Mouse (Mus musculus) ES-E14 (cell line): Measurements from ENCODE around the gene Fam172a. TPM values are rescaled to one million over a fixed set of nuclear protein-coding genes. Genes with fewer than 3 reads are reported as not detected.
A peak's percentile ranks its signal among the peaks of the same experiment; 100 is the strongest.

Experiments
- DNase-seq: peaks from one replicate; pipeline ENCODE4 v3.0.0-alpha.2; 2013; ENCODE audit warnings: low read depth, low spot score
- H3K27ac ChIP-seq: 2 replicates; pipeline ENCODE4 v1.5.1; 2012; ENCODE audit warnings: low read depth, mild to moderate bottlenecking, low read length, moderate library complexity, mixed read lengths; ENCODE audit not compliant: poor library complexity, insufficient read depth, severe bottlenecking
- H3K36me3 ChIP-seq: 2 replicates; pipeline ENCODE4 v1.6.1; 2012; ENCODE audit warnings: mild to moderate bottlenecking, low read length, moderate library complexity, mixed read lengths; ENCODE audit not compliant: control insufficient read depth, poor library complexity, insufficient read depth, severe bottlenecking
- H3K4me1 ChIP-seq, 2 experiments: fragments of 150-350 bp in 1 of 2; sonication (generic) in 1 of 2; 2 replicates each; pipeline ENCODE4 v1.6.1; 2012; ENCODE audit warnings: low read length in 2 of 2, mild to moderate bottlenecking in 1 of 2, mixed read lengths in 1 of 2; ENCODE audit not compliant: control insufficient read depth in 2 of 2, insufficient read depth in 2 of 2, poor library complexity in 1 of 2
- H3K4me3 ChIP-seq, 2 experiments: fragments of 150-350 bp in 1 of 2; sonication (generic) in 1 of 2; 2 replicates each; pipeline ENCODE4 v1.5.1; 2012; ENCODE audit warnings: low read length in 2 of 2, low read depth in 1 of 2, mild to moderate bottlenecking in 1 of 2, mixed read lengths in 1 of 2; ENCODE audit not compliant: insufficient read depth in 1 of 2, poor library complexity in 1 of 2, severe bottlenecking in 1 of 2
- H3K9ac ChIP-seq: 2 replicates; pipeline ENCODE4 v1.6.1; 2012; ENCODE audit warnings: low read depth, mild to moderate bottlenecking, low read length, mixed read lengths; ENCODE audit not compliant: poor library complexity, insufficient read depth, severe bottlenecking
- H3K9me3 ChIP-seq: fragments of 150-350 bp; sonication (generic); 2 replicates; pipeline ENCODE4 v1.6.1; 2012; ENCODE audit warnings: low read depth, mild to moderate bottlenecking, low read length; ENCODE audit not compliant: control insufficient read depth, insufficient read depth
- CHD2 ChIP-seq: IDR thresholded peaks from 2 replicates; pipeline ENCODE4 v1.6.1; 2014; ENCODE audit warnings: mild to moderate bottlenecking, low read depth, low read length, inconsistent platforms
- HCFC1 ChIP-seq: IDR thresholded peaks from 2 replicates; pipeline ENCODE4 v1.6.1; 2012; ENCODE audit warnings: low read length, inconsistent platforms, borderline replicate concordance; ENCODE audit not compliant: insufficient read depth
- MAFK ChIP-seq: IDR thresholded peaks from 2 replicates; pipeline ENCODE4 v1.6.1; 2014; ENCODE audit warnings: mild to moderate bottlenecking, low read depth, low read length, inconsistent platforms; ENCODE audit not compliant: insufficient read depth
- ZC3H11A ChIP-seq: IDR thresholded peaks from 2 replicates; pipeline ENCODE4 v1.6.1; 2012; ENCODE audit warnings: low read depth, mild to moderate bottlenecking, inconsistent platforms, low read length, borderline replicate concordance
- ZNF384 ChIP-seq: IDR thresholded peaks from 2 replicates; pipeline ENCODE4 v1.6.1; 2012; ENCODE audit warnings: low read depth, low read length, inconsistent platforms
- in situ Hi-C, 2 experiments: fragments of 600-800 bp; cut with MboI; formaldehyde crosslinking; loops; one replicate each; pipeline ENCODE4 v1.15.1; 2025; ENCODE audit warnings: low sequenced_read_pairs in 2 of 2, inconsistent platforms in 1 of 2; ENCODE audit not compliant: unreplicated experiment in 2 of 2
- total RNA-seq: library from RNA; depleted of rRNA; stranded (reverse); fragments of 300-350 nt; gene quantifications from 2 replicates; pipeline ENCODE4 v1.2.3, GENCODE M21; 2012

Gene Fam172a
- total RNA-seq, 1 experiment = 8.7 TPM

DNA sequence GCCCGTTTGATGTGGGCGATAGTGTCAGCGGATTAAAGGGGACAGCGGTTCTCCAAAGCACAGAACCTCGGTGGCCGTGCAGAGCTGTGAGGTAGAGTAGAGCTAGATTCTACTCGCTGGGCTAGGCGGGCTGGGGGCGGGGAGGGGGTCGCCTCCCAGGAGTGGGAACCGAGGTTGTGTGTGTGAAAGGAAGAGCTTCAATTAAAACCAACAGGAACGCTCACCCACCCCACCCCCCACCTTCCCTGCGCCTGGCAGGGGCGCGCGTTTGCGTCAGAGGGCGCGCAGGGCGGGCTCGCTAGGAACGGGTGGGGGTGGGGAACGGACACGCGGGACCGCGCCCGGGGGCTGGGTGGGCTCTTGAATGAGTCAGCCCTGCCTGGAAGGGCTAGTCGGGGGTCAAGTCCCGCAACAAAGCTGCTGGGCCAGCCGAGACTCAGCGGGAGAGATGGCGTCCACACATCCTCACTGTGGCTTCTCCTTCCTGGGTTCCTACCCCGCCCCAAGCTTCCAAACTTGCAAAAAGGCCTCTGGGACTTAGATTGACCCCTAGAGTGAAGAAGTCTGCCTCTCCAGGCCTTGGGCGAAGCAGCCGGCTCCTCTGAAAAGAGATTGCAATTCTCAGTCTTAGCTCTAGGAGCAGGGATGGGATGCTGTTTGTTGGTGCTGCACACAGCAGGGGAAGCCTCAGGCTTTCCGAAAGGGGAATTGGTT lies 501.7 kb downstream of the Fam172a start:
- H3K9me3 ChIP-seq = no peaks in the 10 kb centered on the region
- in situ Hi-C loops = no loop called here
- no peaks in the 10 kb centered on the region for H3K36me3 ChIP-seq
- H3K9ac ChIP-seq = no peak overlapping the region
- peak overlapping the region; percentile 58 to 59 for H3K4me3 ChIP-seq
- peaks cover 0 to 3% of the 10 kb centered on the region in 2 experiments; a peak in 1 of 4 replicates for H3K4me1 ChIP-seq
- peak; percentile 55 for DNase-seq
- no peak overlapping the region for H3K27ac ChIP-seq
- no peak for TF ChIP-seq MAFK
- no peak for TF ChIP-seq ZC3H11A
- TF ChIP-seq ZNF384 = no peak
- TF ChIP-seq CHD2 = no peak
- no peak for TF ChIP-seq HCFC1

DNA sequence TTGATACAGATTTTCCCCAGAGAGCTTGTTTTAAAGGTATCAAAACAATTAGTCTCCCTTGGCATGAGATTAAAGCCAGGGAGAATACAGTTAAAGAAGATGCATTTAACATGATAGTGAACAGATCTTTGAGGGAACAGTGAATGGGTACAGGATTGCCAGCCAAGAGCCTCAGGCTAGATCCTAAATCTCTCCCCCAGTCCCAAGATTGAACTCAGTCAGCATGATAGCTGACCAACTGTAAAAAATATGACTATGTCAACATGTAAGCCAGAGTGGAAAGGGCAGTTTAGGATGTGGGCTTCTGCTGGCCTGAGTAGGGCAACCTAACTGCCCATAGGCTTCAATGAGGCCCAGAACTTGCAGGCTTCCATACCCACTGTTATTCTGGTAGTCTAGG lies 503.6 kb downstream of the Fam172a start:
- no peak for DNase-seq
- H3K27ac ChIP-seq = no peak overlapping the region
- H3K4me3 ChIP-seq = no peak overlapping the region
- in situ Hi-C loops = no loop called here
- no peaks in the 10 kb centered on the region for H3K36me3 ChIP-seq
- TF ChIP-seq HCFC1 (no peak), MAFK (no peak), ZC3H11A (no peak), ZNF384 (no peak), CHD2 (no peak)
- no peak overlapping the region for H3K9ac ChIP-seq
- peaks cover 0 to 3% of the 10 kb centered on the region in 2 experiments; a peak in 1 of 4 replicates for H3K4me1 ChIP-seq
- H3K9me3 ChIP-seq = no peaks in the 10 kb centered on the region

GRCm38 (mm10) chr13:78206891-78207430 lies 505.1 kb downstream of the Fam172a start:
- DNase-seq = no peak
- H3K4me3 ChIP-seq = no peak overlapping the region
- H3K9me3 ChIP-seq = no peaks in the 10 kb centered on the region
- H3K4me1 ChIP-seq = peaks cover 0 to 3% of the 10 kb centered on the region in 2 experiments; a peak in 1 of 4 replicates
- H3K36me3 ChIP-seq = no peaks in the 10 kb centered on the region
- H3K27ac ChIP-seq = no peak overlapping the region
- H3K9ac ChIP-seq = no peak overlapping the region
- in situ Hi-C loops = no loop called here
- TF ChIP-seq CHD2 (no peak), ZC3H11A (no peak), MAFK (no peak), ZNF384 (no peak), HCFC1 (no peak)

DNA sequence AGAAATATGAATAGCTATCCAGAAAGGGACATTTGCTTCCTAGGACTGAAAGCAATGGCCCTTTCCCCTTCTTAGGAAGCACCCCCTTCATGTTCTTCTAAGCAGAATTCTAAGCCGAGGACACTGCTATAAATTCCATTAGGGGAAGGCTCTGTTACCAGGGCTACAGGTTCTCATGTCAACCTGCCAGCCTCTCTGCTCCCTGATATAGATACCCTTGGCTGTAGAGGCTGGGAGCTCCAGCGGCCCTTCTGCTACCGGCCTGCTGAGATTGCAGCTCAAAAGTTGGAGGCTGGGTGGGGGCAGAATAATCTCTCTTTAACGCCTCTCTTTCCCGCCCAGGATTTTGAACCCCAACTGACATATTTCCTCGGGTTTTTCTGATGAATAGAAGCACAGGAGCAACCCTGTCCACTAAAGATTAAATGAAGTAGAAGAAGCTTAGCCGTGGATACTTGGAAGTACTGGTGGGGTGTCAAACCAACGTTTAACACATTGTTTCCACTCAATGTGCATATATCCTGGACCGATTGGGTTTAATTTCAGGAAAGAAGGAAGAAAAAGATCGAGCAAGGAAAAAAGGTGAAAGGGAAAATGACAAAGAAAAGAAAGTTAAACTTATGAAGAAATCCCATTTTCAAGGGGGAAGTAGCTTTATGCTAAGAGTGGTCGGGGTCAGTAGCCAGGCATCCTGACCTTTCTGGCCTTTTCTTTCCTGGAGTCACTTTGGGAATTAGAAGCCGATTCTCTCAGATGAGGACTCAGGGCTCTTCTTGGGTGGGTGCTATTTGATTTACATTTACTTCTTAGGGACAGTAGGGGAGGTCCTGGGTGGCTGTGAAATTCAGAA lies 506.2 kb downstream of the Fam172a start:
- no peaks in the 10 kb centered on the region for H3K4me1 ChIP-seq
- in situ Hi-C loops = no loop called here

More for the DNA sequence above, 506.2 kb downstream of the Fam172a start:
- DNase-seq = no peak
- Histone ChIP-seq H3K4me3 (no peak overlapping the region), H3K9me3 (no peaks in the 10 kb centered on the region), H3K9ac (no peak overlapping the region), H3K36me3 (no peaks in the 10 kb centered on the region), H3K27ac (no peak overlapping the region)
- no peak for TF ChIP-seq MAFK
- no peak for TF ChIP-seq CHD2
- no peak for TF ChIP-seq ZC3H11A
- no peak for TF ChIP-seq ZNF384
- TF ChIP-seq HCFC1 = no peak
